ENCODE assay signal across 25 mouse cellular contexts in the genomic region with DNA sequence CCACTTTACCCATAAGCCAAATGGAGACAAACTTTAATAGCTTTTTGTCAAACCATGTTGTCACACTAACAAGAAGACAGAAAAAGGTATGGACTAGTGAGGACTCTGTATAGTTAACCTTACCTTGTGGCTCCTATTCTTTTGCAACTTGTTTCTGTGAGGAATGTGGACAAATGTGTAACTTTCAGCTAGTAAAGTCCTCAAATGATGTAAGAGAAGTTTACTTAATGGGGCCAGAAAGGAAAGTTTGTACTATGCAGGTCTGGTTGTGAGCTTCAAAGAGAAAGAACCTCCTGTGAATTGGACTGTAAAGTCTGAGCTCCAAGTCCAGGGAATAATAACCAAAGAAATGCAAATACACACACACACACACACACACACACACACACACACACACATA.
"Had no signal": no experiment of that assay in that cellular context is flagged by ENCODE, and none has a peak within 500 bp of the region (broad histone marks: within the 10 kb centered on the region; RNA-seq: fewer than 3 reads in every experiment).

No protein-coding gene starts in this region.

- DNase-seq: gastrocnemius, adult 2 months; gastrocnemius, postnatal 14 days; gastrocnemius, postnatal 36 days; heart, adult 11 months; heart, adult 2 months; heart, postnatal 14 days; heart, postnatal 36 days; kidney, adult 18-20 months; kidney, adult 8-10 months; kidney, postnatal 10 days; kidney, postnatal 25 days; kidney, postnatal 4 days had no signal

- H3K27me3 ChIP-seq: heart, embryonic 13.5 days; heart, embryonic 15.5 days; hindbrain, embryonic 12.5 days; intestine, embryonic 15.5 days; limb, embryonic 12.5 days had no signal

- H3K36me3 ChIP-seq: heart, embryonic 13.5 days; heart, embryonic 15.5 days; hindbrain, embryonic 12.5 days; intestine, embryonic 15.5 days; limb, embryonic 10.5 days; limb, embryonic 12.5 days had no signal

- H3K27ac ChIP-seq: gastrocnemius, adult 2 months; heart, adult 2 months; heart, embryonic 13.5 days; heart, embryonic 15.5 days; hindbrain, embryonic 12.5 days; hindbrain, embryonic 14.5 days; intestine, embryonic 15.5 days; layer of hippocampus, adult 2 months; left cerebral cortex, adult 2 months; limb, embryonic 10.5 days; limb, embryonic 12.5 days had no signal

- ATAC-seq: hindbrain, embryonic 16.5 days; inflammation-experienced regulatory T-cells, adult 6 months; intestine, embryonic 15.5 days; intestine, postnatal 0 days had no signal

- H3K4me3 ChIP-seq: gastrocnemius, adult 2 months; heart, adult 2 months; heart, embryonic 13.5 days; heart, embryonic 15.5 days; hindbrain, embryonic 12.5 days; intestine, embryonic 15.5 days; layer of hippocampus, adult 2 months; left cerebral cortex, adult 2 months; limb, embryonic 10.5 days; limb, embryonic 12.5 days had no signal

- H3K4me2 ChIP-seq: heart, embryonic 11.5 days; heart, embryonic 13.5 days; heart, embryonic 15.5 days; hindbrain, embryonic 12.5 days; hindbrain, embryonic 14.5 days; intestine, embryonic 15.5 days; limb, embryonic 12.5 days had no signal

- H3K4me1 ChIP-seq: heart, embryonic 13.5 days; heart, embryonic 15.5 days; hindbrain, embryonic 12.5 days; intestine, embryonic 15.5 days; limb, embryonic 10.5 days; limb, embryonic 12.5 days had no signal

- H3K9me3 ChIP-seq: heart, embryonic 13.5 days; heart, embryonic 15.5 days; hindbrain, embryonic 12.5 days; intestine, embryonic 15.5 days; limb, embryonic 10.5 days; limb, embryonic 12.5 days had no signal

- H3K9ac ChIP-seq: heart, embryonic 13.5 days; heart, embryonic 15.5 days; hindbrain, embryonic 12.5 days; hindbrain, embryonic 14.5 days; intestine, embryonic 15.5 days; limb, embryonic 12.5 days had no signal
